Mouse (Mus musculus) embryo, embryonic 10 days (tissue): ENCODE data around the gene 1700123O20Rik.
A peak's percentile ranks its signal among the peaks of the same experiment; 100 is the strongest.

Source experiments
- DNase-seq: peaks from one replicate; pipeline ENCODE4 v3.0.0-alpha.2; 2015; ENCODE audit warnings: low spot score

The 1700123O20Rik gene

DNA sequence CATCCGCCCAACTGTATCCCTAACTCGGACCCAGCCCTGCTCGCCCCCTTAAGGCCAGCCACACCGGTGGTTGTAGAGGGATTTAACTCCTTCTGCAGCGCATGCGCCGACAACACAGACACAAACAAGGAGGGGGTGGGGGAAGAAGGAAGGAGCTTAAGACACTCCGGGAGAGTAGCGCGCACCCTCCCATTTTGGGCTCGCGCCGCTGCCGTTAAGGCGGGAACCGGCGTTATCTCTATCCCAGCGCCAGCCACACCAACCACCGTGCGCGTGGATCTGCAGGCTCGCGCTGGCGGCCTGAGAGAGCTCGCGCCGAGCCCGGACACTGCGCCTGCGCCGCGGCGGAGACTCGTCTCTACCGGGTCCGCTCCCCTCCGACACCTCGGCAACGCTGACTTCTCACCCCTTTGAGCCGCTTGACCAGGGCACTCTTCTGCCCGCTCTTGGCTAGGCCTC lies at the start of gene 1700123O20Rik:
TSS of gene 1700123O20Rik (plus strand) at position 154 of the 459 bp plus-strand sequence.
- DNase-seq: peak; percentile 91

DNA sequence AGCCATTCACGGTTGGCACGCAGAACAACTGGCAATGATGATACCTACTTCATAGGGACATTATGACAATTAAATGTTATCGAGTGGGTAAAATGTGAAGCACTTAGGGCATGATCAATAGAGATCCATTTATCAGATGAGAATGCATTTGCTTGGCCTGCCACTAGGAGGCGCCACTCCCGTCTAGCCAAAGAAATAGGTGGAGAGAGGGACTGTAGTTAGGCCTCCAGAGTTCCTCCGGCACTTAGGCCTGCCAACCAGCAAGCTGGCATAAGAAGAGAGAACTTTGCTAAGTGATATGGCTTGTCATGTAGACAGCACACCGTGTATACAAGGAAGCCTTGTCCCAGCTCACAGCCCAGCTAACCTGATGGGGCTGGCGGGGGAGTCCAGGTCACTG lies 49.1 kb upstream of the 1700123O20Rik start:
- DNase-seq: peak; percentile 74

DNA sequence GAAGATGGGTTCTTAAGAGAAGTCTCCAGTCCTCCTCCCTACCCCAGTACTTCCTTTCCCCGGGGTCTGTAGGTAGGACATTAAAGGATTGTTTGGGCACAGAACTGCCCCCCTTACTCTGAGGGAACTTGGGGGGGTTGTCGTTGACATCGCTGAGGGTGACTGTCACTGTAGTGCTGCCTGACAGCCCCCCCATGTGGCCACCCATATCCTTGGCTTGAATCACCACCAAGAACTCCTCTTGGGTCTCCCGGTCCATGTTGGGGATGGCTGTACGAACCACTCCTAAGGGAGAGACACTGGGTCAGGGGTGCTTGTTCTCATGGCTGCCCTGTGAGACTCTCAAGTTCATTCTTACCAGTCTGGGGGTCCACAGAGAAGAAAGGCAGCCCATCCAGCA lies 47.8 kb upstream of the 1700123O20Rik start:
- DNase-seq: no peak

DNA sequence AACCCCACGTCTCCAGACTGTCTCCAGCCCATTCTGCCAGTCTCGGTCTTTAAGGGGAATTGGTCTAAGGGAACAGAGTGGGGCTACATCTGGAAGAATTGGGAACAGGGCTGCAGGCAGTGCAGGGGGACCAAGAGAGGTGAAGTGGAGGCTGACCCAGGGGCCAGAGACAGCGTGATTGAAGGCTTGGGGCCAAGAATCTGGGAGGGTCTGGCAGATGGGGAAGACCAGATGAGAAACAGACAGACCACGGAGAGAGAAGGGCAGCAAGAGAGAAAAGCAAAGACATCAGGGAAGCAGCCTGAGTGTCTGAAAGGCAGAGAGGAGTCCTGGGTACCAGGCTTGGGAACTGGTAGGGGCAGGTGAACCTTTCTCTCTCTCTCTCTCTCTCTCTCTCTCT lies 45.9 kb upstream of the 1700123O20Rik start:
- peak; percentile 41 for DNase-seq

DNA sequence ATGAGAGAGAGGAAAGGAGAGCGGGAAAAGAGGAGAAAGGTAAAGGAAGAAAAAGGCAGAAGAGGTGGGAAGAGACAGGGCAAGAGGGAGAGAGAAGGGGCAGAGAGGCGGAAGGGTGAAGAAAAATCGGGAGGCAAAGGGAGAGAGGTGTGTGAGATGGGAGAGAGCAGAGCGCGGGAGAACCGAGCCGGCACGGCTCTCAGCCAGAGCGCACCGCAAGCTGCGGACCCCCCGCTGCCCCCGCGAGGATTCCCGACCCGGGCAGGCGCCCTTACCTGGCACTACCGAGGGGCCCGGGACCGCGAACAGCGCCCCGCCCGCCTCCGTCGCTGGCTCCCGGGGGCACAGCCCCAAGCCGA lies 45.1 kb upstream of the 1700123O20Rik start, which contains the start of gene Gm17606:
TSS of gene Gm17606 (plus strand) at position 7 of the 359 bp plus-strand sequence.
- no peak for DNase-seq

DNA sequence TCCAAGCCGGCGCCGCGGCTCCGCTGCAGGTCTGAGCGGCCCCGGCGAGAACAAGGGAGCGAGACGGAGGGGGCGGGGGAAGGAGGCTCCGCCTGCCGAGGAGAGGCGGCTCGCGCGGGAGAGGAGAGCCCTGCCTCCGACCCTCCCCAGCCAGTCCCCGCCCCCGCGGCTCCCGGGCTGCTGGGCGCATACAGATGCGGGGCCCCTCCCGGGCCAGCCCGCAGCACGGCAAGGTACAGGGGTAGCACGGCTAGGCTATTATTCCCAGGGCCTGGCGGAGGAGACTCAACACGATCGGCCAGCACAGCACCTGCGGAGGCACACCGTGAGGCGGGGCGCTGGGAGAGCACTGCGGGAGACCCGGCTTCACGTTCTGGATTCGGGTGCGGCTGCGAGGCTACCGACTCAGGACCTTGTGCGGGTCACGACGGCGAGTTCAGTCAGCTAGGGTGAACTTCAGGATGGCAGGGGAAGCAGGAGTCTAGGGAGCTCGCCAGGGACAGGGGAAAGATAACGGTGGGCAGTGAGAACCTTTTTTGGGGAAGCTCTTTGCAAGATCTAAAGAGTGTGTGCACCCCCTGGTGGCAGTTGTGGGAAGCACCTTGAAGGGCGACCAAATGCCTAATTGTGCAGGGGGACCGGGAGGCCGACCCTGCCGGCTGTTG lies 44.6 kb upstream of the 1700123O20Rik start, which contains the start of gene Cdh24:
TSS of gene Cdh24 (minus strand) at position 60 of the 665 bp plus-strand sequence.
- DNase-seq: peak; percentile 96

DNA sequence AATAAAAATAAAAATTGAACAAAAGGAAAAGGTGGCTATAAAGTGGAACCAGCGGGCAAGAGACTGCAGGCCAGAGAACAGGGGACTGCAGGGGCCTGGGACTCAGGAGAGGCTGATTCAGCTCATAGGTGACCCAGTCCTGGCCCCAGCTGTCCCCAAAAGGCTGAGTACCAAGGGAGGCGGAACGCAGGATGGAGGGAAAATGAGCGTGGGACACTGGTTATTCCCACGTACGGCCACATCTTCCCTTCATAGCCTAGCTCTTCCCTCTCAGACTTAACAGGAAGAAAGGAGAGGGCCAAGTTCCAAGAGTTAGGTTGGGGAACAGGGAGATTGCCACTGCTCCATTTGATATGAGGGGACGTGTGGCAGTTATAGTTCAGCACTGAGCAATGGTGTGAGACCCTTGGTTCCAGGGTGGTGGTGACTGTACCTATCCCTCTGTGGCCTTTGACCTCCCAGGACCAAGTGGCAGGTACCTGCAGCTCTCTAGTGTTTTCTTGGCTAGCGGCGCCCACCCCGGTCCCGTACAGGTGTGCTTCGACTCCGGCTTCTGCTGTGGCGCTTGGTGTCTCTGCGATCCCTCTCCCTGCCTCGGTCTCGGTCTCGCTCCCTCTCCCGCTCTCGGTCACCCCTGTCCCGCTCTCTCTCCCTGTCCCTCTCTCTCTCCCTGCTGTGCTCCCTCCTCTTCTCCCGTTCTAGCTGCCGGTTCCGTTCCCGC lies 43.6 kb upstream of the 1700123O20Rik start:
- DNase-seq: no peak

DNA sequence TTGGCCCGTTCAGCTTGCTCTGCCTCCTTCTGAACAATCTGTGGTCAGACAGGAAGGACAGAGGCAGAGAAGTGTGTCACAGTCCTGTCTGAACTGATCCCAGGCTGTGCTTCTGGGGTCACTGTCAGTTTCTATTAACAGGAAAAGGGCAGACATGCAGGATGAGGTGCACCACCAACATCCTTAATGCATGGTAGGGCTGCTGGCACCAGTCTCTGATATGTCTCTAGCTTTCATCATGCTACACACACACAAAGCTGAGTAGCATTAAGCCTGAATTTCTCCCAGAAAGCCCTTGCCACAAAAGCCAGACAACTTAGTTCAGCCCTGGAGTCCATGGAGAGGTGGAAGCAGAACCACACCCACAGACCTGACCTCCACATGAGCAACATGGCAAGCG lies 43.0 kb upstream of the 1700123O20Rik start:
- DNase-seq: no peak

DNA sequence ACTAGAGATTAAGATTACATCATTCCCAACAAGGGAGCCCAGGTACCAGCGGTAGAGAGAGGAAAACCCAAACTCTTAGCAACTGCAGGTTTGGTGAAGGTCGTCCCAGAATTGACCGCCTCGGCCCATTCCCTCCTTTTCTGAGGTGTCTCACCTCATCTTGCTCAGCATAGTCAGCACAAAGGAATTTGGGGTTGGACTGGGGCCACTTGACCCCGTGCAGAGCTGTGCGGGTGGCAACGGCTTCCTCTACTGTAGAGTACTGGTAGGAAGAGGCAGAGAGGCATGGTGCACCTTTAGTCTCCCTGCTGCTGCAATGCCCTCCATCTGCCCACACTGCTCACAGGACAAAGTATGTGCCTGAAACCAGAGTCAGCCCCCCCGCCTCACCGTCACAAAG lies 41.7 kb upstream of the 1700123O20Rik start:
- no peak for DNase-seq

DNA sequence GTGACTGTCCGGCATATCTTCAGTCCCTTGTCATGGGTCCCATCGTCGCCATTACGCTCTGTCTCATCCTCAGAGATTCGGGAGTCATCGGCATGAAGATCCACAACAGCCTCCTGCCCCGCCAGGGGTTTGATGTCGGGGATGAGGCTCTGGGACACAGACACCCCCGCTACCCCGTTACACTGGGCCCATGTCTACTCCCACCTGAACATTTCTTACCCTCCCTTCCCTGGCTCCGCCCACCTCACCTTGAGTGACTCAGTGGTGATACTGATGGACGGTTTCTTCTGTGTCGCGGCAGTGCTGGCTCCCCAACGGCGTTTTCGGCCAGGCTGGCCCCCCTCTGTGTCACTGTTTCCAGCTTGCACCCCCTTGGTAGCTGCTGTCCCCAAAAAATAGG lies 39.6 kb upstream of the 1700123O20Rik start:
- no peak for DNase-seq

DNA sequence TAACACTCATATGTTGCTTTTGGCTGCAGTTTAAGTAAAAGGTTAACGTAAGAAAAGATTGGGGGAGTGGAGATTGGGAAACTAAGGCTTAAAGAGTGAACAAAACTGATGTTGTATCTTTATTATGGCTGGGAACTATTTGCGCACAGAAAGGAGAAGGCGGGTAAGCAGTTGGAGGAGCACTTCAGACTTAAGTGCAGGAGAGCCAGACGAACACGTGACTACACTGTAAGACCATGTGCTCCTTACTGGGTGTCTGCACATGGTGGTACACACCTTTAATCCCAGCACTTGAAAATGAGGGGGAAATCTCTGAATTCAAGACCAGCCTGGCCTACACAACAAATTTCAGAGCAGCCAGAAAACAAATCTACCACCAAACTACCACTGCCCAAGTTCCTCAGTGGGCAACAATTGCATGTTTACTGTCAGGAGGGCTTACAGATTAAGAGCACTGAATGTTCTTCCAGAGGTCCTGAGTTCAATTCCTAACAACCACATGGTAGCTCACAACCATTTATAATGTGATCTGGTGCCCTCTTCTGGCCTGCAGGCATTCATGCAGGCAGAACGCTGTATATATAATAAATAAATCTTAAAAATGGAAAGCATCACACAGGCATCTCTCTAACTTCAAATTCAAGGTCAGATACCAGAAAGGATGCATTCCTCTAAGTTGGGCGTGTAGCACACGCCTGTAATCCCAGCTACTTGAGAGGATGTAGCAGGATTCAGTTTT lies 38.9 kb upstream of the 1700123O20Rik start:
- no peak for DNase-seq

DNA sequence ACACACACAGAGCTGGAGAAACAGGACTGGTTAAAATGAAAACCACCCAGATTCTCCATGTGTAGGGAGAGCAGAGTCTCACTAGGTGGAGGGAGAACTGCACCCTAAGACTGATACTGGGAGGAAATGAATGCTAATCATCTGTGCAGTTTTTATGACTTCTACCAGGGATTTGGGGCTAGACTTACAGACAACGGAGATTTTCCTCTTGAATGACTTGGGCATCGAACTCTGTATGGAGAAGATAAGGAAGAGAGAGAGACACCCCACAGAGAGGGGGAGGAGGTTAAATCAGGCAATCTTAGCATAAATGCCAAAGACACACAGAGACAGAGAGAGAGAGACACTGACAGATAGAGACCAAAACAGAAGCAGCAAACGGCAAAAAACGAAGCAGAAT lies 38.1 kb upstream of the 1700123O20Rik start:
- DNase-seq: no peak

DNA sequence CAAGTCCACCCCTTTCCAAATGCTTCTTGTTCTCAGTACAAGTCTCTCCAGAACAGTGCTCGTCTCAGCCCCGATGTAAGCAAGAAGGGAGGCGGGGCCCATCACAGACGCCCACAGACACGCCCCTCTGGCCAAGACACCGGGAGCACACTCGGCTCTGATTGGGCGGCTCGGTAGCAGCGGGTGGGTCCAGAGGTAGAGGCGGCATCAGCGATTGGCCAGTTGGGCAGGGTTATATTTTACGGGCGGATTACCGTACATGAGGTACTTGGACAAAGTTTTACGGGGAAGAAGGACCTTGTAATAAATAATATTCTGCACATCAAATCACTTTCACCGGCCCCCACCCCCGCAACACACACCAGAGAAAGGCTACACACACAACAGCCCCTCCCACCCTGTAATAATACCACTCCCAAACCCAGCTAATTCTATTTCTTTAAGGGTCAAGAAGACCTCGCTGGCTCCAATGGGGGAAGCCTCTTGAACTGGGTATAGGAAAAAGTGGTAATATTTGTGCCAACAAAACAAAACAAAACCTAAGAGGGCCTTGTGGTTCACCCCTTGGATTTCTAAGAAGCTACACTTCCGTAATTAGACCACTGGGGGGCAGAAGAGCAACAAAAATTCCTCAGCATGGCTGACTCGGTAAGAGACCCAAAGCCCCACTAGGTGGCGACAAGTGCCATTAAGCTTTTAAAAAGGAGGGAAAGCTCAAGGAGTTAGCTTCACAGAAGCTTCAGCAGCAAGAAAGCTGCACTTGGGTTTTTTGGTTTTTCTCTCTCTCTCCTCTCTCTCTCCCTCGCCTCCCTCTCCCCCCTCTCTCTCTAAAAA lies 35.2 kb upstream of the 1700123O20Rik start:
- DNase-seq: peak; percentile 94

DNA sequence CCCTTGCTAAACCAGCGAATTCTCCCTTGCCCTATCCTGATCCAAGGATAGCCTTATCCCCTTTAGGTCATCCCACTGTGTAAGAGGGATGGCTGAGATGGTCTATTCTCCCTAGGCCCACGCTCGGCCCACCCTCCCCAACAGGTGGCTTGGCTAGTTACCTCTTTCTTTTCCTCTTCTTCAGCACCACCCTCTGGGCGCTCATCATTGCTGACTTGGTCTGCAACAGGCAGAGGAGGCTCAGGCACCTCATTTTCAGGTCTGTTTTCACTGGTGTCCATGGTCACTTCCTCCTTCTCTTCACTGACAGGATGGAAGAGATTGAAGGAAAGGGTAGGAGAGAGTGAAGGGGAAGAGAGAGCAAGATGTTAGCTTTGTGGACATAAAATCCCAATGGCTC lies 34.5 kb upstream of the 1700123O20Rik start:
- DNase-seq: no peak

DNA sequence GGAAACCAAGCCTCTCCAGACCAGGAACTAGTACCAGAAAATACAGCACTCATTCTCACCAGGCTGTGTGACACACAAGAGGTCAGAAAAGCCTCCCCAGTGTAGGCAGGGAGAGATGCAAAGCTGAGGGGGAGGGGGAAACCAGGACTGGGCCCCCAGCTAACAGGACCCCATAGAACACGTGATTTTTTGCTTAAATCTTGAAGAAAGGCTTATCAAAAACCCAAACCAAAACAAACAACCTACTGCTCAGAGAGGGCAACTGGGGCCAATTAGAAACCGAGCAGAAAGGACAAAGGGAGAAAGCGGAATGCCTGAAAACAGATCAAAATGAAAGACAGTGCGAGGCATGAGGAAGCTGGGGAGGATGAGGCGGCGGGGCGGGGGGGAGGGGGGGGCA lies 33.2 kb upstream of the 1700123O20Rik start:
- DNase-seq: no peak

DNA sequence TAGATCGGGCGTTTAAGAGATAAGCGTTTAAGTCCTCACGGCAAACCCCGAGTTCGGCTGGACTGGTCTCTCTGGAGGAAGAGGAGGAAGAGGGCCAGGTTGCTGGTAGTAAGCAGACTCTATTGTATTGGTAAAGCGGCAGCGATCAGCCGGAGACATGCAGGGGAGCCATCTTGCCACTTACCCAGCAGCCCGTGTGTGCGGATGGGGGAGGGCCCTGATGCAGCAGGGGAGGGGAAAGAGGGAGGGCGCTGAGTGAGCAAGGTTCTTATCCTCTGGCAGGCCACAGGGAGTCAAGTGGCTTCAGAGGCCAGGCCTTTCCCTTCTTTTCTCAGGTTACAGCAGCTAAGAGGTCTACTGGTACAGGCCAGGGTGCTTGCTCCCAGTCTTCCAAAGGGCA lies 32.5 kb upstream of the 1700123O20Rik start:
- DNase-seq: peak; percentile 95

DNA sequence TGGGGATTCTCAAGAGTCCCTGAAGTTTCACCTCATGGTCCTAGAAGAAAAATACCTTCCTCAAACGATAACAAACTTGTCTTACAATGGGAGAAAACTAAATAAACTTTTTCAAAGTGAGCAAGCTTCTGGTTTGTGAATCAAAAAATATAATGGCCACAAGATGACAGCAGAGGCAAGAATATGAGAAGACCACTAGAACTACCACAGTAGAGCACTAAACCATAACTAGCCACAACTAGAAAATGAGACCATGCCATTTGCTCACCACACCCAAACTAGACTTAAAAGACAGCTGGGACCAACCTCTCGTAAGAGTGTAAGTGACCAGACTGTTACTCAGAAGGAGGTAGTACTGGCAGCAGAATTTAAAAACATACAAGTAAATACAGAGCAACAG lies 26.0 kb upstream of the 1700123O20Rik start:
- no peak for DNase-seq

DNA sequence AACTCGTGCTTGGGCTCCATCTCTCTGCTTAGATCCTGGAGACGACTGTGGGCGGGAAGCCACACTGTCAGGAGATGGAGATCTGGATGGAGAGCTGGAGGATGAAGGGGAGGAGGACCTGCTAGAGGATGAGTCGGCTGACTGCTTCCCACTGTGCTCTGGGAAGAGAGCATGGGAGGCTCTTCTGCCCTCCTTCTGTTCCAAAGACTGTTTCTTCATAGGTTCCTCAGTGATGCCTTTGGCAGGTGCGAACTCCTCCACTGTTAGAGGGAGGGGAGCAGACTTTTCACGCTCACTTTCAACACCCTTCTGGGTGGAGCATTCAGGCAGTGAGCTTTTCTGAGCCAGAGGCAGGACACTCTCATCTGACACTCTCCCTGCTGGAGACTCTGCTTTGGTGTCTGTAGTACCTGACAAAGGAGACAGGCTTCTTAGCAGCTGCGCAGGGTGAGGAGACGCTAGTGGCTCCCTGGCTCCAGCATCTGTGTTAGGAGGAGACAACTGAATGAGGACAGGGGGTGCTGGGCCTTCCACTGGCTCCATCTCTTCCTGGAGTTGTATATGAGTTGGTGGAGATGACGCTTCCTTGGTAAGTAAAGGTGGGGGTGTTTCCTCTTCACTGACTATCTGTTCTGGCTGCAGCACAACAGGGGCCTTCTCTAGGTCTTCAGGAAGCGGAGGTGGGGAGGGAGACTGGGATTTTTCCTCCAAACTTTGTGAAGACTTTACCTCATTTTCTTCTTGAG lies 21.4 kb upstream of the 1700123O20Rik start:
- DNase-seq: no peak

DNA sequence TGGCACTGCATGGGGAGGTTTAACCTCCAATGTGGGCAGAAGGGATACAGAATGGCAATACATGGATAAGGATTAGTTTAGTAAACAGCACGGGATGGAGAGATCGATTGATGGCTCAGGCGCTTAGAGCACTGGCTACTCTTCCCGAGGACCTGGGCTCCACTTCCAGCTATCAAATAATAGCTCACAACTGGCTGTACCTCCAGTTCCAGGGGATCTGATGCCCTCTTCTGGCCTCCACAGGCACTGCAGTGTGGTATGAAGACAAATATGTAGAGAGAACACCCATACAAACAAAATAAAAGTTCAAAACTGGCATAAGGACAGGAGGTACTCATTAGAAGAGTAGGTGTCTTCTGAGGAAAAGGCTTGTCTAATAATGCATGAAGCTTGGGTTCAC lies 16.6 kb upstream of the 1700123O20Rik start:
- peak; percentile 65 for DNase-seq

DNA sequence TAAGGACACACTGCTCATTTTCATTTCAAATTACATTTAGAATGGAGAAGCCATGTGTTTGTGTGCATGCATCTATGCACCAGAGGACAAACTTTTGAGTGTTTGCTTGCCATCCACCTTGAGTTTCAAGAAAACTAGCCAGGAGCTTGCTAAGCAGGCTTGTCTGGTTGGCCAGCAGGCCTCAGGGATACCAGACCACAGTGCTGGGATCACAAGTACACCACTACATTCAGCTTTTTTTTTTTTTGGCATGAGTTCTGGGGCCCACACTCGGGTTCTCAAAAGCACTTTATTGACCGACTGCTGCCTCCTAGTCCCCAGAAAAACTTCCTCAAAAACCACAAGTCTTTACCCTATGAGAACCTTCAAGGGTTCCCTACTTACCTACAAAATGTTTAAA lies 11.7 kb upstream of the 1700123O20Rik start:
- DNase-seq: no peak

DNA sequence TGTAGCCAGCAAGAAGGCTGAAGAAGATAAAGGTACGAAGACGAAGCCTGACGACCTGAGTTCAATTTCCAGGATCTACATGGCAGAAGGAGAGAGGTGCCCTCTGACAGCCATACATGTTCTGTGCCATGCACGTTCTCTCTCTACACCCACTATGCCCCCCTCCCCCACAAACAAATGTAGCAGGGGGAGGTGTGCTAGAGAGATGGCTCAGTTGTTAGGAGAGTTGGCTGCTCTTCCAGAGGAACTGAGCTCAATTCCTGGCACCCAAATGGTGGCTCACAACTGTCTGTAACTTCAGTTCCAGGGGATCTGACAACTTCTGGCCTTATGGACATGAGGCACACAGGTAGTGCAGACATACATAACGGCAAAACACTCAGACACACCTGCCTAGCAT lies 9.7 kb upstream of the 1700123O20Rik start:
- no peak for DNase-seq
